Mouse (Mus musculus) G1E-ER4 (cell line): Measurements from ENCODE around the gene Fxr2. TPM values are rescaled to one million over a fixed set of nuclear protein-coding genes. Genes with fewer than 3 reads are reported as not detected.

Source experiments
- GATA1 ChIP-seq: IDR thresholded peaks from one replicate; pipeline ENCODE4 v1.8.0; 2012; ENCODE audit warnings: low read length, inconsistent platforms
- polyA plus RNA-seq: library from polyadenylated mRNA; stranded (reverse); fragments of >175 nt; gene quantifications from 2 replicates; pipeline ENCODE4 v1.2.3, GENCODE M21; 2012

The Fxr2 gene
- polyA plus RNA-seq, 1 experiment = 104 TPM

GRCm38 (mm10) chr11:69665457-69665960 lies 32.7 kb downstream of the Fxr2 start:
- TF ChIP-seq GATA1 = no peak

DNA sequence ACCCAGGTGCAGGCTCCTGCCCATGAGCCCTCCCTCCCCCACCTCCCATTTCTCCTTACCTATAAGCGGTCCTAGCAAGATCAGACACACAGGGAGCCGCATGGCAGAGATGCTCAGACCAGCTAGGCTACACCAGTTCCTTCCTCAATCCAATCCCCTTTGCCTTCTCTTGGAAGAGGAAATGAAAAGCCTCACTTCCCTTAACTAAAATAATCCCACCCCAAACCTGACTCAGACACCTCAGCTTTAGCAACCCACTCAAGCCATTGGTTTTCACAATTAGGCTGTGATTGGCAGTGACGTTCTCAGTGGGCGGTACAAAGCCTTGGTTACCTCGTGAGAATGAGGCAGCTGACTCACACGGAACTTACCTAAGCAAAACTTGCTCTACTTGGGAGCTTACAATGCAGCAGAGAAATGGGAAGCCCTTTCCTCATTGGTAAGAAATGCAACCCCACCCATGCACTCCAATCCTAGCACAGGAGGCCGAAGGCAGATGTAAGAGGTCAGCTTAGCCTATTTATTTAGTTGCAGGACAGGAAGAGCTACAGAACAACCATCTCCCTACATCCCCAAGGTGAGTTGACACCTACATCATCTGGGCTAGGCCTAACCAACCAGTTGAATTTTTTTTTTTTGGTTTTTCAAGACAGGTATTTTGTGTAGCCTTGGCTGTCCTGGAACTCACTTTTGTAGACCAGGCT lies 33.3 kb downstream of the Fxr2 start, which contains the start of gene Cd68:
Gene Cd68 (minus strand): TSS at position 193 of the 704 bp plus-strand sequence.
- no peak for TF ChIP-seq GATA1

GRCm38 (mm10) chr11:69666665-69667005 lies 33.8 kb downstream of the Fxr2 start:
- no peak for TF ChIP-seq GATA1

DNA sequence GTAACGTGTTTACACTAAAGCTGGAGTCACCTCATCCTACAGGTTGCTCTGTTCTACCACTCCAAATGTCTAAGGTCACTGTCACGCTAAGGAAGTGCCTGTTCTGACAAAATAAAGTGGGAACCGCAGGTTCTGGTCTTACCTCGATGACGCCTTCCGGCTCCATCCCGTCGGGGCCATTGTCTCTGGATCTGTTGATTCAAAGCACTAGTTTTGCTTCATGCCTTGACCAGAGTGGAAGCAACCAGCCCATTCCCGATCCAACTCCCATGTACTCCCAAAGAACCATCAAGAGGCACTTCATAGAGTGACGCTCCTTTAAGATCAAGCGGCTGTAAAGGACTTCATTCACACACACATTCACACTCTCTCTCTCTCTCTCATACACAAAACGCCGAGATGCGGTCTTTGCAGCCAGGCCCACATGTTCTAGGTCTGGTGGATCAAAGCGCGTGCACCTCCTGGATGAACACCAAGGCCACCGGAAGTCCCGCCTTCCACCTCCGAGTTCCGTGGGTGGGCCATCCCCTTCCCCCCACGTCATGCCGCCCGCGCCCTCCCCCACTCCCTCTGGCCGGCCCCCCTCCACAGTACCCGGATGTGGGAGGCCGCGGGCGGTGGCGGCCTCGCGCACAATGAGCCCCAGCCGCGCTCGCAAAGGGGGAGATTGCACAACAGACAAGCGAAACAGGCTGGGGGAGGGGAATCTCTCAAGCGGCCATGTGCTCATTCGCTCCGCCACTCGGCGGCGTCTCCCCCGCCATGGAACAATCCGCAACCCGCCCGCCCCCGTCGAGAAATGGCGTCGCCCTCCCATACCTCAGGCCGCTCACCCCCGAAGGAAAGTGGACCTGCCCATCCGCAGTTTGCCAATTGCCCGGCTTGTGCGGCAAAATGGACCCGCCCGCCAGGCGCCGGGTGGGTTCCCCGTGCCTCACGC lies 38.3 kb downstream of the Fxr2 start:
- TF ChIP-seq GATA1 = no peak

GRCm38 (mm10) chr11:69671726-69672124 lies 38.9 kb downstream of the Fxr2 start:
- TF ChIP-seq GATA1 = no peak

GRCm38 (mm10) chr11:69672211-69672706 lies 39.5 kb downstream of the Fxr2 start, which contains the start of gene Eif4a1:
Gene Eif4a1 (minus strand): TSS chr11:69672423.
- no peak for TF ChIP-seq GATA1

DNA sequence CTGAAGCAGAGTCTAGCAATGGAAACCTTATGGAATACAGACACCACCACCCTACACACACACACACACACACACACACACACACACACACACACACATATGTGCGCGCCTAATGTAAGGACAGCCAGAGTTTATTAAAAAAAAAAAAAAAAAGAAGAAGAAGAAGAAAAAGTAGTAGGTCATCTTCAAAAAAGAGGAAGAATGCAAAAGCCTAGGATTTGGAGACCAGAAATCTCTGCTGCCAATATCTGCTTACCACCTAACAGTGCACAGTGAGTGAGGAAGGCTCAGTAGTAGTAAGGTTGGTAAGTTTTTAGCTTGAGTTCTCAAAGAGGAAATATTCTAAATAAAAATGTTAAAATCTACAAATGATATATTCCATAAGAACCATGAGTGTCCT lies 46.4 kb downstream of the Fxr2 start:
- TF ChIP-seq GATA1 = no peak

- no peak for TF ChIP-seq GATA1
These were observed 47.5 kb downstream of the Fxr2 start for GRCm38 (mm10) chr11:69680136-69680855.

- TF ChIP-seq GATA1 = no peak
These were observed 48.8 kb downstream of the Fxr2 start, which contains the start of gene Senp3 for GRCm38 (mm10) chr11:69681314-69682208. Gene Senp3 (minus strand): TSS chr11:69682084.

DNA sequence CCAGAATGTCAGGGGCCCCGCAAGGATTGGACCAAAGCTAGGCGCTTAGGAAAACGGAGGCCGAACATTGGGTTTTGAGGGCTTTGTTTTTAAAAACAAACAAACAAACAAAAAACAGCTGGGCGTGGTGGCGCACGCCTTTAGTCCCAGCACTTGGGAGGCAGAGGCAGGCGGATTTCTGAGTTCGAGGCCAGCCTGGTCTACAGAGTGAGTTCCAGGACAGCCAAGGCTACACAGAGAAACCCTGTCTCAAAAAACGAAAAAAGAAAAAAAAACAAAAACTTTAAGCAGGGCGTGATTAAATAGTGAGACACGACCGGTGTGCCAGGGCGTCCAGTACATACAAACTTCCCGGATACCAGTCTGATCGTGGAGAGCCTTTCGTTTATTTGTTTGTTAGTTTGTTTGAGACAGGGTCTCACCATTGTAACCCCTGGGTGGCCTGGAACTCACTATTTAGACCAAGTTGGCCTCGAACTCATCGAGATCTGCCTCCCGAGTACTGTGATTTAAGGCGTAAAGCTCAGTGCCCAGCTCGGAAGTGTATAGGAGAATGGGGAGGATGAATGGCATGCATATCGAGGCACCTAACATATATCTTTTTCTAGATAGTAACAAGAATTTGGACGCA lies 49.5 kb downstream of the Fxr2 start:
- no peak for TF ChIP-seq GATA1

- TF ChIP-seq GATA1 = no peak
These were observed 50.2 kb downstream of the Fxr2 start for GRCm38 (mm10) chr11:69682840-69683533.

DNA sequence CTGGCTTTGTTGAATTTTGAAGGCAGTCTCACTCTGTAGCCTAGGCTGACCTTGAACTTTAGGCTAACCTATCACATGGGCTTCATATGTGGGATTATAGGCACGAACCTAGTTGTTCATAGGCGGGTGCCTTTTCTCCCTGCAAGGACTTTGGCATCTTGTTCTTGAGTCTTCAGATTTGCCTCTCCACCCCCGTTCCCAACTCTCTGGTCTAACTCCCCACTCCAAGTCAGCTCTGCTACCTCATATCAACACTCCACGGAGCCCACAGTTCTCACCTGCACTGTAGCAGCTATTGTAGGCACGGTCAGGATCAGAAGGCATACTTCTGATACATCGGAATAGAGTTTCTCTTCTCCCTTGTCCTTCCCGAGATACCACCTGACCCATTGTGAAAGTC lies 50.8 kb downstream of the Fxr2 start:
- no peak for TF ChIP-seq GATA1

DNA sequence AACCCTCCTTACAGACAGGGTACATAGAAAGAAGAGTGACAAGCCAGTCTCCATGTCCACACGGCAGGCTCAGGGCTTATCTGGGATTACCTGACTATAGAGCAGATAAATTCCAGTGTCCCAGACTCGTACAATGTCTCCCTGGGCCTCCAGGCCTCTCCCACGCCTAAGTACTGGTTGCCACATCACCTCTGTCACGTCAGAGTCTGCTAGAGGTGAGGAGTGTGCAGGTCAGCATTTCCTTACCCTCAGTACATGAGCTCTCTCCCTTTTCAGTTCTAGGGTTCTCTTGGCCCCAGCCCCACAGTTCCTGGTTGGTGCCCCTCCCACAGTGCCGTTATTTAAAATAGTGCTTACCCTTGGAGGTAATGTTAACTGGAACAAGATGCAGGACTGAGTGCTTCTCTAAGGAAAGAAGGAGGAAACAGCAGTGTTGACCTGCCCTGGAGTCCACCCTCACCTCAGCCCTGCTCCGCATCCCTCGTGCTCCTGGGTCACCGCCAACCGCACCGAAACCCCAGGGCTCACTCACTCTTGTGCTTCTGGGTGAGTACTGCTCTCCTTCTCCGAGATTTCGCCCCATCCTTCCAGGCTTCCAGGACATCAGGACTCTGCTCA lies 51.4 kb downstream of the Fxr2 start:
- no peak for TF ChIP-seq GATA1
